10 mouse cellular contexts compared by ENCODE assay signal in the genomic region with DNA sequence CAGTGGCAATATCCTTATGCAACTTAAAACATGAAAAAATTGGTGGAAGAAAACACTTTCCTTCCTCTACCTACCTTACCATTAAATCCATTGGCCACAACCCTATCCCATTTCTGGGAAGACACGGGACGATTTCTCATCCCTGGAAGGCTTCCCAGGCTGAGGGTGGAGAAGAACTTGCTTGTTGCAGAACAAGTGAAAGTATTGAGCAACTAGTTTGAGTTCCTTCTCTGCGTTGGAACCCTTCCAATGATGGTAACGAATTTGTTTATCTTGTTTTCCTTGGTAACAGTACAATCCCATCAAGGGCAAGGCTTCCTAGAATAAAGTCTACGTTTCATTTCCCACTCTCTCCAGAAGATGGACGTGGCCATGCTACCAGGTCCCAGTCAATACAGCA. TPM values are rescaled to one million over a fixed set of nuclear protein-coding genes. Genes with fewer than 3 reads are reported as not detected.
DNase-seq lines count a peak whose midpoint lies in the region; ATAC-seq lines count a peak whose summit lies in the region.
"Had no signal": no experiment of that assay in that cellular context is flagged by ENCODE, and none has a peak within 500 bp of the region (broad histone marks: within the 10 kb centered on the region; RNA-seq: fewer than 3 reads in every experiment).

No protein-coding gene starts in this region.

- DNase-seq in ovary, postnatal 36 days (ENCODE audit: low spot score): peak; percentile 26
- DNase-seq in ovary, postnatal 10 days (ENCODE audit: low spot score): no peak
- peak; percentile 35 for DNase-seq in adrenal gland, postnatal 25 days
- DNase-seq in layer of hippocampus, postnatal 36 days: no peak
- no peak for DNase-seq in cerebellum, postnatal 25 days
- DNase-seq in frontal cortex, postnatal 36 days (ENCODE audit: low spot score in 2 of 2): no peak
- DNase-seq: cerebellum, adult 9-10 months; thymus, postnatal 14 days had no signal

- peak; percentile 98 for ATAC-seq in granulocyte monocyte progenitor cell, adult 5-6 weeks (replicated peaks; ENCODE audit: poor library complexity, severe bottlenecking)
- ATAC-seq in megakaryocyte progenitor cell, adult 5-6 weeks (replicated peaks; ENCODE audit: poor library complexity): peak; percentile 74

RNA-seq across cellular contexts. Expression of gene C1galt1, which starts 44.7 kb away (rescaled TPM):
- 55.1 and 59.0 TPM in 2 replicates for total RNA-seq in adrenal gland, postnatal 25 days (2021)
- total RNA-seq in granulocyte monocyte progenitor cell, adult 5-6 weeks (2014; fragmentation: Nextera tagmentation): 18.5 and 18.9 TPM in 2 replicates
- 16.6 and 20.2 TPM in 2 replicates for total RNA-seq in granulocyte monocyte progenitor cell, adult 5-6 weeks (2017)
- total RNA-seq in megakaryocyte progenitor cell, adult 5-6 weeks (2015): 33.3 TPM in 2 replicates
- 18.9 and 22.4 TPM in 2 replicates for total RNA-seq in megakaryocyte progenitor cell, adult 5-6 weeks (2017)
- 10 to 100 TPM in 1 of 2 experiments, 1 to 10 TPM in 1; 9.7 to 10.9 TPM for total RNA-seq in layer of hippocampus, postnatal 36 days (2021)

Comparison
In these comparisons a context has a peak if more than half of its experiments do, and no peak if none do; other contexts are left out.
1. DNase-seq: peak in ovary, postnatal 36 days (single experiment) and adrenal gland, postnatal 25 days (single experiment); none in ovary, postnatal 10 days (single experiment), layer of hippocampus, postnatal 36 days (0 of 2), cerebellum, postnatal 25 days (0 of 2) and frontal cortex, postnatal 36 days (0 of 2).